Mouse (Mus musculus) cerebellum, adult 2 months (tissue): ENCODE data around the gene Rfx6. TPM values are rescaled to one million over a fixed set of nuclear protein-coding genes. Genes with fewer than 3 reads are reported as not detected.

Experiments used
- DNase-seq, 2 experiments: peaks; one replicate each; pipeline ENCODE4 v3.0.0; 2021
- H3K27ac ChIP-seq: fragments of 200-500 bp; 2 replicates; pipeline ENCODE4 v1.5.1; 2012; ENCODE audit warnings: low read length, control low read depth, inconsistent platforms; ENCODE audit not compliant: insufficient read depth
- H3K27me3 ChIP-seq: fragments of 200-500 bp; 2 replicates; pipeline ENCODE4 v1.6.1; 2012; ENCODE audit warnings: inconsistent platforms, mild to moderate bottlenecking, low read length, moderate library complexity; ENCODE audit not compliant: control insufficient read depth, insufficient read depth
- H3K4me1 ChIP-seq: fragments of 200-500 bp; 2 replicates; pipeline ENCODE4 v1.6.1; 2011; ENCODE audit warnings: low read length; ENCODE audit not compliant: control insufficient read depth, insufficient read depth
- H3K4me3 ChIP-seq: fragments of 200-500 bp; replicated peaks from 2 replicates; pipeline ENCODE3; 2011; ENCODE audit warnings: mild to moderate bottlenecking, low read depth, low read length, control low read depth; ENCODE audit not compliant: insufficient read depth
- CTCF ChIP-seq: fragments of 200-500 bp; IDR thresholded peaks from 2 replicates; pipeline ENCODE4 v1.5.1; 2011; ENCODE audit warnings: low read depth, mild to moderate bottlenecking, control low read depth, low read length, moderate library complexity, borderline replicate concordance; ENCODE audit not compliant: insufficient read depth
- POLR2A ChIP-seq: fragments of 200-500 bp; IDR thresholded peaks from 2 replicates; pipeline ENCODE4 v1.6.1; 2011; ENCODE audit warnings: low read length, control low read depth, borderline replicate concordance; ENCODE audit not compliant: insufficient read depth
- WGBS: fragments of 180-500 bp; shearing (Covaris S2); methylation state at CpG from one replicate; pipeline ENCODE4 v1.1.7; 2018; 5-methylcytosine and 5-hydroxymethylcytosine counted together
- polyA plus RNA-seq: library from polyadenylated mRNA; depleted of rRNA; stranded (reverse); fragments of >200 nt; gene quantifications from 2 replicates; pipeline ENCODE4 v1.2.3, GENCODE M21; 2012; rRNA removed

Gene Rfx6
- polyA plus RNA-seq, 1 experiment, result not detected

DNA sequence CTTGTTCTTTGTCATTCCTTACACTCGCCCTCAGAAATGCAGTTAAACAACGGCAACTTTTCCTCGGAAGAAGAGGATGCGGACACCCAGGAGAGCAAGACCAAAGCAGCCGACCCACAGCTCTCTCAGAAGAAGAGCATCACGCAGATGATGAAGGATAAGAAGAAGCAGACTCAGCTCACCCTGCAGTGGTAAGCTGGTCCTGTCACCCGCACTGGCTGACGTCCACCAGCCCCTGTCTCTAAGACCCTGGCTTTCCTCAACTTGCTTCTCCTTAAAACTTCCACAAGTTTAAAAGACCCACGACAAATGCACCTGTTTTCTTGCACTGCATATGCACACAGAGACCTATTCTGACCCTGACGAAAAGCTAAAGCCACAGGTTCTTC, 689 bp downstream of the Rfx6 start:
- WGBS, result 18% methylated on average over 10 of the region's 10 CpGs
- H3K27me3 ChIP-seq, result peaks cover 1% of the 10 kb centered on the region; the same call in 1 of the 2 replicates
- TF ChIP-seq POLR2A (no peak), CTCF (no peak)
- H3K27ac ChIP-seq, result no peak overlapping the region
- no peak for DNase-seq
- peaks cover 3% of the 10 kb centered on the region; the same call in 1 of the 2 replicates for H3K4me1 ChIP-seq
- H3K4me3 ChIP-seq, result no peak overlapping the region

DNA sequence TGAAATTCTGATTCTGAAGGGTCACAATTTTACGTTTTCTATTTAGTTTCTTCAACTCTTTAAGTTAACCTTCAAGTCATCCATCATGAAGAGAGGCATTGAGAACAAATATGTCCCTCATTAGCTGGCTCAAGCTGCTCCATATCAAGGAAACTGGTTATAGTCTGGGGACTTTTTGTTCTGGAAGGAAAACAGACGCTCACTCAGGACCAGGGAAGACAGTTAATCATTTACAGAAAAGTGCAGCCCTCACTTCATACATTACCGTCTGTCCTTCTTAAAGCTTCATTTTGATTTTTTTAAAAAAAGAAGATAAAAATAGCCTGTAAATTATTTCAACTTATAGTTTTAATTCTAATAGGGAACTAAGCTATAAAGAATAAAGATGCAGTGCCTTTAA, 43.3 kb downstream of the Rfx6 start:
- no peak for DNase-seq
- TF ChIP-seq CTCF (no peak), POLR2A (no peak)
- H3K27ac ChIP-seq, result no peak overlapping the region
- 77% methylated on average over 3 of the region's 3 CpGs for WGBS
- H3K4me3 ChIP-seq, result no peak overlapping the region
- no peaks in the 10 kb centered on the region for H3K27me3 ChIP-seq
- H3K4me1 ChIP-seq, result no peaks in the 10 kb centered on the region

DNA sequence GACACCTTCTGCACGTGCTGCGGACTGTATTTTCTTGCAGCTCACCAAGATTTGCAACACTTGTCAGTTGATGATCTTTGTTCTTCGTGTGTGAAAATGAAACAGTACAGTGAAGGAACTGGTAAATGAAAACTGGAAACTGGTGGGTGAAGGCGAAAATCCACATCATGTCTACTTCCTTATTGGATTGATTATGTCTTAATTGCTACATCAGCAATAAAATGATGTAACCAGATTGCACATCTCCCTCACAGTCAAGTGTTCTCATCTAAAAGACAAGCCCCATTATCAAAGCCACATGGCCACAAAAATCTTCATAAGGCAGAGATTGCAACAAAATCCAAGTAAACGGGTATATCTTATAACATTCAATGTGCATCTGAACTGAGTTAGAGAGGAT, 83.9 kb downstream of the Rfx6 start:
- Histone ChIP-seq H3K27ac (no peak overlapping the region), H3K27me3 (no peaks in the 10 kb centered on the region), H3K4me1 (no peaks in the 10 kb centered on the region), H3K4me3 (no peak overlapping the region)
- 90% methylated on average over 5 of the region's 5 CpGs for WGBS
- no peak for DNase-seq
- no peak for TF ChIP-seq CTCF
- no peak for TF ChIP-seq POLR2A

DNA sequence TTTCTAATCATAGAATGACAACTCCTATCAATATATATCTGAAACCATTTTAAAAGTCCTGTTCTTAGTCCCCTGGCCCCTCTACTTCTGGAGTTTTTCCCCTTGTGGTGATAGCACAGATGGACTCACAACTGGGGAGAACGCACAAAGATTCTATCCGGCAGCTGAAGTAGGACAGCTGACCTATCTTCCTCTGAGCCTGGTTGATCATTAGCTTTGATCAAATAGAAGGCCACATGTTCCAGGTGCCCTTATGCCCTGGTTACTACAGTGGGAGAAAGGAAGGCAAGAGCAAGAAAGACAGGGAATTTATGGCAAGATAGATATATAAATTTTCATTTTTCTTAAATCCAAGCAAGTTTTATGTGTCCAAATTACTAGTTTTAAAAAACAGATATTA, 85.7 kb downstream of the Rfx6 start:
- 85% methylated on average over 2 of the region's 2 CpGs for WGBS
- Histone ChIP-seq H3K27me3 (no peaks in the 10 kb centered on the region), H3K4me1 (no peaks in the 10 kb centered on the region)

DNA sequence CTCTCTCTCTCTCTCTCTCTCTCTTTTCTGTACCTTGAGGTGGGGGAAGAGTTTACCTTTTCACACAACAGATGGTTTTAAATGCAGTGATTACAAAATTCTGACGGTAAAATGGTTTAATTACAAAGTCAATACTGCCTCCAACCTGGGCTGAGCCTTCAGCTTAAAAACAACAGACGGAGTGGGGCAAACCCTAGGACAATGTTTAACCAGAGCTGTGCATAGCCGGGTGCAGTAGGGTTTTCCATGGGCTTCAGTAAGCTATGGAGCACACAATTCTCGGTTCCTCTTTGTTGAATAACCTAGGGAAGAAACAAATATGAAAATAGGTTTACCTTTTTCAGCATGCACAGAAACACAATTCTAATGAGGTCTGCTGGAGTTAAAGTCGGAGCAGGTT, 90.9 kb downstream of the Rfx6 start:
- Histone ChIP-seq H3K27me3 (no peaks in the 10 kb centered on the region), H3K4me1 (no peaks in the 10 kb centered on the region), H3K4me3 (no peak overlapping the region), H3K27ac (no peak overlapping the region)
- TF ChIP-seq POLR2A (no peak), CTCF (no peak)
- 69% methylated on average over 5 of the region's 5 CpGs for WGBS
- no peak for DNase-seq

More for the DNA sequence above, 85.7 kb downstream of the Rfx6 start:
- no peak overlapping the region for H3K4me3 ChIP-seq
- no peak for TF ChIP-seq POLR2A
- no peak for TF ChIP-seq CTCF
- DNase-seq, result no peak
- H3K27ac ChIP-seq, result no peak overlapping the region

DNA sequence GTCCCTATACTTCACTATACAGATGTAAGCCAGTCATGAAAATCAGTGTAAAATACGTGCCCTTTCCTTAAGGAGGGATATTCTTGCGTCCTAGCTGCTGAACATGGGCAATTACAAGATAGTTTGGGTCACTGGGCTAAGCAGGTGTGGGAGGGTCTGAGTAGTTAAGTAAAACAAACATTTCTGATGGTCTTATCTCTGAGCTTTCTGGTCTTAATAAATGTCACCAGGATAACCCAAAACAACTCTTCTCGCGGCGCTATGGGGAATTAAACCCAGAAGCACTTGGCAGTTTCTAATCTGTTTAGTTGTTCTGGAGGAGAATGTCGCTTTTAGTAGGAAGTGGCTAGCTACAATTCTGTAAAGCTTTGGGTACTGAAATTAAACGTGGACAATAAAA, 91.7 kb downstream of the Rfx6 start:
- TF ChIP-seq CTCF, result no peak
- TF ChIP-seq POLR2A, result no peak
- no peaks in the 10 kb centered on the region for H3K4me1 ChIP-seq
- H3K27ac ChIP-seq, result no peak overlapping the region
- WGBS, result 81% methylated on average over 7 of the region's 7 CpGs
- H3K27me3 ChIP-seq, result no peaks in the 10 kb centered on the region
- no peak for DNase-seq
- H3K4me3 ChIP-seq, result no peak overlapping the region

DNA sequence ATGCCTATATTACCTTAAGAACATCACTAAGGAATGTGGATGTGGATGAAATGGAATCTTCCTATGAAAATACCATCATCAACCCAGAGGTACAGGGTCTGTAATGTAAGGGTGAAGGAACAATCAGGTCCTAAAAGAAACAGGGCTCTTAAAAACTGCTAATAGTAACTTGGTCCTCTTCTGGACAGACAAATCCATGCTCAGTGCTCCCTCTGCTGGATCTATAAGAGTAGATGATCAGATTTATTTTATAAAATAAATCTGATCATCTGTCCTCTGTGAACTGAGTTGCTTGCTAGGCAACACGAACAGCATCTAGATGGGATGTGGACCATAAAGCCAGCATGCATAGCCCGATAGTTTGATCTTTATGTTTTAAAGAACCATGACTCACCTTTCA, 102.1 kb downstream of the Rfx6 start:
- TF ChIP-seq POLR2A (no peak), CTCF (no peak)
- no peak overlapping the region for H3K4me3 ChIP-seq
- H3K4me1 ChIP-seq, result no peaks in the 10 kb centered on the region
- H3K27me3 ChIP-seq, result no peaks in the 10 kb centered on the region
- H3K27ac ChIP-seq, result no peak overlapping the region
- no peak for DNase-seq
- 56% methylated on average over 2 of the region's 2 CpGs for WGBS

Other genes starting within 250 kb of the Rfx6 start
- gene Gm49339, start 197.1 kb upstream of the Rfx6 start, polyA plus RNA-seq, result 0.11 TPM in 1 of 2 replicates, not detected in the other
- gene Lilr4b, start 197.1 kb upstream of the Rfx6 start, polyA plus RNA-seq, result 0.14 and 0.34 TPM in 2 replicates
- 0.52 and 0.59 TPM in 2 replicates for gene Lilrb4a, start 186.8 kb upstream of the Rfx6 start, polyA plus RNA-seq
- gene Fam162b, start 87.2 kb upstream of the Rfx6 start, polyA plus RNA-seq, result not detected in 2 replicates
- gene Gprc6a, start 46.3 kb upstream of the Rfx6 start, polyA plus RNA-seq, result not detected in 2 replicates